Mouse (Mus musculus): ENCODE data around the gene Map3k14. TPM values are rescaled to one million over a fixed set of nuclear protein-coding genes. Genes with fewer than 3 reads are reported as not detected.

Map3k14 gene
- 69.7 TPM for total RNA-seq (2023)

DNA sequence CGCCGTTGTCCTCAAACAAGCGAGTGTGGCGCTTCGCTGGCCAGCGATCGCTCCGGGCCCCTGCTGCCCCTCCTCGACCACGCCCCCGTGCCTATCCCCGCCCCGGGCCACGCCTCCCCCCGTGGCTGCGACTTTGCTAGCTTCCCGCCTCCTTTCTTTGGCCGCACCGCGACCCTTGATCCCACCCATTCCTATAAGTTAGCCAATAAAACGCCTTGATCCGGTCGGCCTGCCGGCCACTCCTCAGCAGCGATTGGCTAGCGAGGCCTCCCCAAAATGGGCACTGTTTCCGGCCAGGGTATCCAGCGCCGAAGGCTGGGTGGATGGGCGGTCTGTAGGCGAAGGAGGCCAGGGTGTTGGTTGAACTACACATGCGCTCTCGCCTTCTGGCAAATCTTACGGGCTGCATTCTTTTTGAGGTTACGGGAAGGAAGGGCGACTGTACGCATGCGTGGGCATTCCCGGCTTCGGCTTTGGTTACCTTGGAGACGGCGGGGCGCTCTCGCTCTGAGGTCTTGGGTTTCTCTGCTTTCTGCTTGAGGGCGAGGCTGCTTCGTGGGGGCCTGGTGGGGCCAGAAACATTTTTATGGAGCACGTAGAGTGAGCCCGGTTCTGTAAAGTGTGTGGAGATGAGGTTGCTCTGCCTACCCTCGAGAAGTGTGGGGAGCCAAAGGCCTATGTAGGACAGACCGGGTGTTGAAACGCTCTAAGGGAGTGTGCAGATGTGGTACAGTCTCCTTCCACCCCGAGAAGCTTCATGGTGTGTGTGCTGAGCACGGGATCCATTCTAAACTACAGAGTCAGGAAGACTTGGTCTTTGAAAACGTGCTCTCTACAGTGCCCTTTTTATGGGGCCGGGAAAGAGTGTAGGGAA is at the start of gene Map3k14:
TSS of gene Map3k14 (minus strand) at position 127 of the 874 bp plus-strand sequence.

DNA sequence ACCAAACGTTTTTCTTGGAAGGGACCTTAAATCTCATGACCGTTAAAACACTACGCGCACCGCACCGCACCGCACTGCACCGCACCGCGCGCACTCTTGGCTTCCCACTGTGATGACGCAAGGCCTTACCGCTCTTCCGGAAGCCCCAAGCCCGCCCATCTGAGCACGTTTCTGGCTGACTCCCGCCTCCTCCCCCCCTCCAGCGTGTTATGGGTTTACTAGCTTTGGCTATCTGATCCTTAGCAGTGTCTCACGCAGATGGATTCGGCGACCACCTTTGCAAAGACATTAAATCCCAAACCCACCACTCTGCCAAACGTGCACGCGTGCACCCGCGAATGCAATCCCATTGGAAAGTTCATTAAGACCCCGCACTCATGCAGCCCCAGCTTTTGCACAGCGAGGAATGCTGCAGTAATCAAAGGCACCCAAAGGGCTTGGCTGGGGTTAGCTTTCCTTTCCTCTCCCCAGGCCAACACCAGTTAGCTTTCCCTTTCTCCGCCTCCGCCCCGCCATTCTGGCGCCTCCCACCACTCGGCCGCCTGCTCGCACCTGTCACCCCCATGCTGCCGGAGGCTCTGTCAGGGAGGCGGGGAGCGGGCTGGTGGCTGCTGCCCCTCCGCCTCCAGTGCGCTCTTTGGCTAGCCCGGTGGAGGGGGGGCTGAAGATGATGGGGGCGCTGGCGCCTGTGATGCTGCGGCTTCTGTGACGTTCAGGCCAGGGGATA is 49.3 kb downstream of the Map3k14 start, which contains the start of gene Spata32:
TSS of gene Spata32 (minus strand) at position 643 of the 727 bp plus-strand sequence.

GRCm38 (mm10) chr11:103208458-103208857 is 58.8 kb downstream of the Map3k14 start, which contains the start of gene 1700023F06Rik:
Gene 1700023F06Rik (minus strand): TSS chr11:103208558.

DNA sequence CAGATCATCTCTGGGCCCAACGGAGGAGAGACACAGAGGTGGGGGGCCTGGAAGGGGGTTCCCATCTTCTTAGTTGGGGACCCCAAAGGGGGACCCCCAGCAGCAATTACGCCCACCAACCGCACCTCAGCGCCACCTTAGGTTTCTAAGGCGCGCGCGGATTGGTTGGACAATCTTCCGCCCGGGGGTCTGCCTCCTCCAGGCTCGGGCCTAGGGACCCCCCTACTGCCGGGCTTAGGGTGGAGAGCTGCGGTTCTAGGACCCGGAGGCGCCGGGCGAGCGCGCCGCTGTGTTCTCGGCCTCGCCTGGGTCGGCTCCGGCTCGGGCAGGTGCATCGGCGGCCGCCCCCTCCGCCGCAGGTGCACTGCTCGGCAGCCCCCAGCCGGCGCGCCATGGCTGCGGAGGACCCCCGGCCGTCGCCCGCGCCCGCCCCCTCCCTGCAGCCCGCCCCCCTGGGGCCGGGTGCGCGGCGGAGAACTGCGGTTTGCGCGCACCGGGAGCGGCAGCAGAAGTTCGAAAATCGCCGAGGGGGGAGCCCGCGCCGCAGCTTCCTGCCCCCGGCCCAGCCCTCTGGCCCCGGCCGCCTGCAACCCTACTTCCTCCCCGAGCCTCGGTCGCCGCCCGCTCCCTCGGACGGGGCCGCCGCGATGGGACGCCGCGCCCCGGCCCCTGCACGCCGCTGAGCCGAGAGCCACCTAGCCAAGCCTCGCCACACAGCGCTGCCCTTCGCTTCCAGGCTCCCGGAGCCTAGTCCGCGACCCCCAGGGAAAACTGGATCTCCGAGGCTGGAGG is 96.6 kb downstream of the Map3k14 start, which contains the start of gene Fmnl1:
TSS of gene Fmnl1 (plus strand) at position 614 of the 792 bp plus-strand sequence.

Other genes starting within 250 kb of the Map3k14 start
- gene Nmt1, start 239.3 kb downstream of the Map3k14 start, total RNA-seq (2023): 63.5 TPM
- gene Dcakd, start 239.1 kb downstream of the Map3k14 start, total RNA-seq (2023): 15.8 TPM
- gene Plcd3, start 165.8 kb downstream of the Map3k14 start, total RNA-seq (2023): not detected
- gene Acbd4, start 165.8 kb downstream of the Map3k14 start, total RNA-seq (2023): 41.5 TPM
- 129 TPM for gene Hexim1, start 151.2 kb downstream of the Map3k14 start, total RNA-seq (2023)
- 1.7 TPM for gene Hexim2, start 135.0 kb downstream of the Map3k14 start, total RNA-seq (2023)
- gene Fmnl1, start 96.4 kb downstream of the Map3k14 start, total RNA-seq (2023): 392 TPM
- gene 1700023F06Rik, start 58.9 kb downstream of the Map3k14 start, total RNA-seq (2023): not detected
- gene Spata32, start 49.0 kb downstream of the Map3k14 start, total RNA-seq (2023): not detected
- gene Arhgap27, start 96.2 kb upstream of the Map3k14 start, total RNA-seq (2023): 71.4 TPM
- gene Plekhm1, start 145.2 kb upstream of the Map3k14 start, total RNA-seq (2023): 36.6 TPM
- gene Lrrc37a, start 237.1 kb upstream of the Map3k14 start, total RNA-seq (2023): not detected